Mouse (Mus musculus) liver, embryonic 14.5 days (tissue): ENCODE measurements at regions not wholly inside any gene's neighbourhood (a gene's known extent, or its start where the extent isn't known, plus 50 kb on each side); places are given as distances from the start of the nearest gene placed in this dataset.

Experiments used
- ATAC-seq: fragments of 200-750 bp; cut with Nextera tagmentation; 2 replicates; pipeline ENCODE4 v1.8.0; 2017; ENCODE audit warnings: moderate number of reproducible peaks, mild to moderate bottlenecking, moderate library complexity; ENCODE audit not compliant: insufficient read depth
- DNase-seq, 3 experiments: peaks; one replicate each; pipeline ENCODE4 v3.0.0-alpha.2; 2012 to 2013; ENCODE audit warnings: low read depth in 3 of 3, low spot score in 3 of 3
- H3K27ac ChIP-seq: fragments of 300-500 bp; sonication (generic); 2 replicates; pipeline ENCODE4 v1.5.1; 2014; ENCODE audit warnings: moderate library complexity, mild to moderate bottlenecking, control low read depth, inconsistent platforms
- H3K27me3 ChIP-seq: fragments of 300-500 bp; sonication (generic); 2 replicates; pipeline ENCODE4 v1.6.1; 2014; ENCODE audit warnings: mild to moderate bottlenecking, low read length, moderate library complexity; ENCODE audit not compliant: control insufficient read depth, insufficient read depth
- H3K36me3 ChIP-seq: fragments of 300-500 bp; sonication (generic); replicated peaks from 2 replicates; pipeline ENCODE4 v1.6.1; 2014; ENCODE audit warnings: low read depth; ENCODE audit not compliant: control insufficient read depth, insufficient read depth
- H3K4me1 ChIP-seq, 2 experiments: fragments of 200-500 bp in 1 of 2; fragments of 300-500 bp in 1 of 2; sonication (generic) in 1 of 2; replicated peaks; 2 replicates each; pipeline ENCODE4 v1.6.1; 2012 to 2014; ENCODE audit warnings: antibody characterized with exemption in 1 of 2, inconsistent platforms in 1 of 2, low read length in 1 of 2; ENCODE audit not compliant: control insufficient read depth in 2 of 2, insufficient read depth in 2 of 2
- H3K4me2 ChIP-seq: fragments of 300-500 bp; sonication (generic); 2 replicates; pipeline ENCODE4 v1.6.1; 2014; ENCODE audit warnings: low read depth, mild to moderate bottlenecking, control low read depth, moderate library complexity
- H3K4me3 ChIP-seq, 2 experiments: fragments of 200-500 bp in 1 of 2; fragments of 300-500 bp in 1 of 2; sonication (generic) in 1 of 2; 2 replicates each; pipeline ENCODE4 v1.5.1; 2012 to 2014; ENCODE audit warnings: low read depth in 2 of 2, low read length in 2 of 2, mild to moderate bottlenecking in 2 of 2, control low read depth in 1 of 2, inconsistent platforms in 1 of 2, moderate library complexity in 1 of 2; ENCODE audit not compliant: insufficient read depth in 1 of 2
- H3K9ac ChIP-seq: fragments of 300-500 bp; sonication (generic); replicated peaks from 2 replicates; pipeline ENCODE4 v1.6.1; 2014; ENCODE audit warnings: mild to moderate bottlenecking, control low read depth, moderate library complexity
- H3K9me3 ChIP-seq: fragments of 300-500 bp; sonication (generic); 2 replicates; pipeline ENCODE4 v1.6.1; 2016; ENCODE audit warnings: low read length, mixed read lengths; ENCODE audit not compliant: control insufficient read depth
- CTCF ChIP-seq: IDR thresholded peaks from 2 replicates; pipeline ENCODE4 v1.5.1; 2016; ENCODE audit warnings: antibody characterized with exemption, low read depth, control low read depth
- EP300 ChIP-seq: IDR thresholded peaks from 2 replicates; pipeline ENCODE4 v1.6.1; 2016; ENCODE audit warnings: antibody characterized with exemption, low read depth
- WGBS: fragments of 180-500 bp; shearing (Covaris S2); extraction: QIAGEN DNeasy Blood & Tissue Kit; methylation state at CpG from one replicate; pipeline ENCODE4 v1.1.7; 2014; ENCODE audit not compliant: insufficient replicate concordance; 5-methylcytosine and 5-hydroxymethylcytosine counted together

- Histone ChIP-seq H3K27ac (no peak overlapping the region), H3K27me3 (no peaks in the 10 kb centered on the region), H3K9ac (no peak overlapping the region), H3K4me2 (no peak overlapping the region), H3K4me1 (no peaks in the 10 kb centered on the region), H3K9me3 (no peaks in the 10 kb centered on the region), H3K36me3 (no peaks in the 10 kb centered on the region), H3K4me3 (no peak overlapping the region)
- ATAC-seq (no peak), DNase-seq (no peak)
- WGBS, result 53% methylated on average over 3 of the region's 3 CpGs
- no peak for TF ChIP-seq EP300
- TF ChIP-seq CTCF, result no peak
Measured at GRCm38 (mm10) chr8:93698508-93698907, 111.3 kb upstream of the Gnao1 start.

GRCm38 (mm10) chr8:93701391-93701790 lies 108.4 kb upstream of the Gnao1 start:
- no peak overlapping the region for H3K4me3 ChIP-seq
- H3K9me3 ChIP-seq, result no peaks in the 10 kb centered on the region
- H3K4me1 ChIP-seq, result no peaks in the 10 kb centered on the region
- H3K4me2 ChIP-seq, result no peak overlapping the region
- TF ChIP-seq CTCF (no peak), EP300 (no peak)
- no peak overlapping the region for H3K9ac ChIP-seq
- no peak for ATAC-seq
- no peaks in the 10 kb centered on the region for H3K27me3 ChIP-seq
- no peaks in the 10 kb centered on the region for H3K36me3 ChIP-seq
- no peak for DNase-seq
- WGBS, result 54% methylated on average over 3 of the region's 3 CpGs
- H3K27ac ChIP-seq, result no peak overlapping the region

- Histone ChIP-seq H3K9me3 (no peaks in the 10 kb centered on the region), H3K4me3 (no peak overlapping the region), H3K9ac (no peak overlapping the region), H3K27me3 (no peaks in the 10 kb centered on the region), H3K36me3 (no peaks in the 10 kb centered on the region), H3K27ac (no peak overlapping the region), H3K4me2 (no peak overlapping the region), H3K4me1 (no peaks in the 10 kb centered on the region)
- 63% methylated on average over 3 of the region's 3 CpGs for WGBS
- no peak for ATAC-seq
- no peak for TF ChIP-seq EP300
- TF ChIP-seq CTCF, result no peak
- DNase-seq, result no peak
Measured at GRCm38 (mm10) chr8:93712066-93712706, 97.6 kb upstream of the Gnao1 start.

- no peaks in the 10 kb centered on the region for H3K27me3 ChIP-seq
- ATAC-seq (no peak), DNase-seq (no peak)
- H3K9me3 ChIP-seq, result no peaks in the 10 kb centered on the region
- WGBS, result 77% methylated on average over 2 of the region's 2 CpGs
- H3K4me2 ChIP-seq, result no peak overlapping the region
- no peak overlapping the region for H3K9ac ChIP-seq
- no peak overlapping the region for H3K27ac ChIP-seq
- no peak for TF ChIP-seq CTCF
- H3K4me1 ChIP-seq, result no peaks in the 10 kb centered on the region
- no peaks in the 10 kb centered on the region for H3K36me3 ChIP-seq
- H3K4me3 ChIP-seq, result no peak overlapping the region
Measured at GRCm38 (mm10) chr8:93713221-93713620, 96.5 kb upstream of the Gnao1 start.

- TF ChIP-seq CTCF (no peak), EP300 (no peak)
- WGBS, result 71% methylated on average over 15 of the region's 15 CpGs
Measured at GRCm38 (mm10) chr8:93724896-93725489, 84.8 kb upstream of the Gnao1 start.

More at GRCm38 (mm10) chr8:93724896-93725489, 84.8 kb upstream of the Gnao1 start:
- H3K27me3 ChIP-seq, result no peaks in the 10 kb centered on the region
- no peak overlapping the region for H3K9ac ChIP-seq
- H3K9me3 ChIP-seq, result no peaks in the 10 kb centered on the region
- ATAC-seq (no peak), DNase-seq (no peak)
- H3K4me3 ChIP-seq, result no peak overlapping the region
- no peak overlapping the region for H3K4me2 ChIP-seq
- no peak overlapping the region for H3K27ac ChIP-seq
- H3K4me1 ChIP-seq, result no peaks in the 10 kb centered on the region
- H3K36me3 ChIP-seq, result no peaks in the 10 kb centered on the region
